Mouse (Mus musculus): ENCODE results near the gene Fasl.
A peak's percentile ranks its signal among the peaks of the same experiment; 100 is the strongest.

Gene Fasl

DNA sequence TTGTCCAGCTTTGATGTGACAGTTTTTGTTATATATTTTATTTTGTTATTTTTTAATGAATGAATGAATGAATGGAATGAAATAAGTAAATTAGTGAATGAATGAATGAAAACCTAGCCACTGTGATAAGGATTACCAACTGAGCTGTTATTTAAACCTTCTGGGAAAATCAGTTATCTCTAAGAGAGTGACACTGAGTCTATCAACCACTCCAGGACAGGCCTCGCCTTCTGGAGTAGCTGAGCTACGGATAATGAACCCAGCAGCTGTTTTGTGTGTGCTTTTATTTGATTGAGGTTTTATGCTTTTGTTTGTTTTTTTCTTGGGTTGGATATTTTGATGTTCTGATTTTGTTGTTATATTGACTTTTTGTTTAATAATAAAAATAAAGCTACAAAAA, 17.0 kb downstream of the Fasl start:
- H3K4me3 ChIP-seq (replicated peaks; ENCODE audit: low read length) = no peak overlapping the region
- TF ChIP-seq POU5F1 (IDR thresholded peaks at IDR 0.05; ENCODE audit: borderline replicate concordance, low read length) = no peak
- no peak for TF ChIP-seq CTCF (conservative IDR thresholded peaks at IDR 0.05; ENCODE audit: low read length)
- TF ChIP-seq NANOG (IDR thresholded peaks at IDR 0.05; ENCODE audit: borderline replicate concordance, low read length) = no peak
- peaks cover 30% of the 10 kb centered on the region for H3K4me1 ChIP-seq (replicated peaks; ENCODE audit: low read depth, low read length)
- no peaks in the 10 kb centered on the region for H3K27me3 ChIP-seq (ENCODE audit: insufficient read depth, low read length)
- no peaks in the 10 kb centered on the region for H3K9me3 ChIP-seq (ENCODE audit: low read length)
- H3K36me3 ChIP-seq (ENCODE audit: insufficient read depth, low read length) = no peaks in the 10 kb centered on the region

DNA sequence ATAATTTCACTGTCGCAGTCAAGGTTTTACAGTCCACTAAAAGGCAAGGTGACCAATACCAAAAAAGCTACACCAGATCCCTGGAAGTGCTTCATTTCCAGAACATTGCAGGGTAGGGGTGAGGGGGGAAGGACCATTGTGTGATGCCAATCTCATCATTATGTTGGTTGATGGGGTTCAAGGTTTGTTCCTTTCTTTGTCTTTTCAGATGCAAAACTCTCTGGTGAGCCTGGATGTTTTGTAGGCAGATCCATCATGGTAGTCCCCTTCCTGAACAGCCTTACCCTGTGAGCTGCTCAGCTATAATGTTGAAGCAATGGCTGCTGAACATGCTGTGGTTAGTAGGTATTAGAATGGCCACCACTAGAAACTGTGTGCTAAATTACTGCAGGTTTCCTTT, 19.0 kb downstream of the Fasl start:
- TF ChIP-seq NANOG (IDR thresholded peaks at IDR 0.05; ENCODE audit: borderline replicate concordance, low read length) = peak; percentile 68; the same call in 1 of the 2 replicates
- no peak for TF ChIP-seq CTCF (conservative IDR thresholded peaks at IDR 0.05; ENCODE audit: low read length)
- H3K27me3 ChIP-seq (ENCODE audit: insufficient read depth, low read length) = no peaks in the 10 kb centered on the region

GRCm38 (mm10) chr1:161767101-161767524, 21.2 kb downstream of the Fasl start:
- TF ChIP-seq CTCF (conservative IDR thresholded peaks at IDR 0.05; ENCODE audit: low read length) (no peak), NANOG (IDR thresholded peaks at IDR 0.05; ENCODE audit: borderline replicate concordance, low read length) (no peak), POU5F1 (IDR thresholded peaks at IDR 0.05; ENCODE audit: borderline replicate concordance, low read length) (no peak)
- Histone ChIP-seq H3K4me3 (replicated peaks; ENCODE audit: low read length) (no peak overlapping the region), H3K9me3 (ENCODE audit: low read length) (no peaks in the 10 kb centered on the region), H3K4me1 (replicated peaks; ENCODE audit: low read depth, low read length) (peaks cover 36% of the 10 kb centered on the region), H3K36me3 (ENCODE audit: insufficient read depth, low read length) (no peaks in the 10 kb centered on the region), H3K27me3 (ENCODE audit: insufficient read depth, low read length) (no peaks in the 10 kb centered on the region)

More for the DNA sequence above, 19.0 kb downstream of the Fasl start:
- Histone ChIP-seq H3K4me1 (replicated peaks; ENCODE audit: low read depth, low read length) (peaks cover 36% of the 10 kb centered on the region), H3K4me3 (replicated peaks; ENCODE audit: low read length) (no peak overlapping the region), H3K36me3 (ENCODE audit: insufficient read depth, low read length) (no peaks in the 10 kb centered on the region), H3K9me3 (ENCODE audit: low read length) (no peaks in the 10 kb centered on the region)

- Histone ChIP-seq H3K4me1 (replicated peaks; ENCODE audit: low read depth, low read length) (peaks cover 36% of the 10 kb centered on the region), H3K9me3 (ENCODE audit: low read length) (no peaks in the 10 kb centered on the region), H3K27me3 (ENCODE audit: insufficient read depth, low read length) (no peaks in the 10 kb centered on the region), H3K4me3 (replicated peaks; ENCODE audit: low read length) (no peak overlapping the region), H3K36me3 (ENCODE audit: insufficient read depth, low read length) (no peaks in the 10 kb centered on the region)
- no peak for TF ChIP-seq CTCF (conservative IDR thresholded peaks at IDR 0.05; ENCODE audit: low read length)
- no peak for TF ChIP-seq NANOG (IDR thresholded peaks at IDR 0.05; ENCODE audit: borderline replicate concordance, low read length)
- no peak for TF ChIP-seq POU5F1 (IDR thresholded peaks at IDR 0.05; ENCODE audit: borderline replicate concordance, low read length)
These were observed 21.6 kb downstream of the Fasl start for GRCm38 (mm10) chr1:161766656-161767055.

GRCm38 (mm10) chr1:161765932-161766331, 22.4 kb downstream of the Fasl start:
- TF ChIP-seq CTCF (conservative IDR thresholded peaks at IDR 0.05; ENCODE audit: low read length) = no peak
- no peak for TF ChIP-seq POU5F1 (IDR thresholded peaks at IDR 0.05; ENCODE audit: borderline replicate concordance, low read length)
- no peak for TF ChIP-seq NANOG (IDR thresholded peaks at IDR 0.05; ENCODE audit: borderline replicate concordance, low read length)
- peaks cover 35% of the 10 kb centered on the region for H3K4me1 ChIP-seq (replicated peaks; ENCODE audit: low read depth, low read length)
- H3K27me3 ChIP-seq (ENCODE audit: insufficient read depth, low read length) = no peaks in the 10 kb centered on the region
- no peak overlapping the region for H3K4me3 ChIP-seq (replicated peaks; ENCODE audit: low read length)
- no peaks in the 10 kb centered on the region for H3K36me3 ChIP-seq (ENCODE audit: insufficient read depth, low read length)
- no peaks in the 10 kb centered on the region for H3K9me3 ChIP-seq (ENCODE audit: low read length)

DNA sequence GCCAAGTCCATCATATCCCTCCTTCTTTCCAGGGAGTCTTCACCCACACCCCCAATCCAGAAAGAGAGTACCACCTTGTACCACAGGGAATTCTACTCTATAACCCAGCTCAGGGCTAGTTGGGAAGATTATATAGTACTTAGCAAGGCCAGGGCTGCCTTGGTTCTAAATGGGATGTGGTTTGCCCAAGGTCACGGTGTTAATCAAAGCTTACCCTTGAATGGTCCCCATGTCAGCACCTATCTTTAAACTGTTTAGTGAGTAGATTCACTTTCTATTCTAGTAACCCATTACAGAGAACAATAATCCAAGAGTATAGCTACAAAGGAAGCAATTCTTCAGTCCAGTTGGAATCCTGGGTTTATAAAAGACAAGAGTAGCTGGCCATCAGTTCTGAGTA, 23.3 kb downstream of the Fasl start:
- Histone ChIP-seq H3K36me3 (ENCODE audit: insufficient read depth, low read length) (no peaks in the 10 kb centered on the region), H3K27me3 (ENCODE audit: insufficient read depth, low read length) (no peaks in the 10 kb centered on the region), H3K4me3 (replicated peaks; ENCODE audit: low read length) (no peak overlapping the region), H3K9me3 (ENCODE audit: low read length) (no peaks in the 10 kb centered on the region), H3K4me1 (replicated peaks; ENCODE audit: low read depth, low read length) (peaks cover 27% of the 10 kb centered on the region)
- no peak for TF ChIP-seq POU5F1 (IDR thresholded peaks at IDR 0.05; ENCODE audit: borderline replicate concordance, low read length)
- TF ChIP-seq NANOG (IDR thresholded peaks at IDR 0.05; ENCODE audit: borderline replicate concordance, low read length) = no peak
- no peak for TF ChIP-seq CTCF (conservative IDR thresholded peaks at IDR 0.05; ENCODE audit: low read length)

DNA sequence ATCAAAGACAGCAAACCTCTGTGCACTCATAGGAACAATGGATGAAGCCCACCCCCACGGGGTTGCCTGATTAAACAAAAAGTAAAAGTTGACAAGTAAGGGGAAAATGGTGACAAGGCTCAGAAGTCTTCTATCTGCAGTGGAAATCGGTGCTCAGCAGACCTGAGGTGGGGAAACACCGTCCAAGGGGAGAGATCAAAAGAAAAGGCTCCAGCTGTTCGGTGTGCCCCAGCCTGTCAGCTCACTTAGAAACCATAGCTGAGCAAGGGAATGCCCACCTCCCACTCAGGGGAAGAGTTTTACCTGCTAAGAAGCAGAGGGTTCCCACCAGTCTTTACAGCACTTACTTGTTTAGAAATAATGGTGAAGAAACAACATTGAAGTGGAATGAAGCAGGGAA, 26.7 kb downstream of the Fasl start:
- no peak overlapping the region for H3K4me3 ChIP-seq (replicated peaks; ENCODE audit: low read length)
- peaks cover 9% of the 10 kb centered on the region for H3K4me1 ChIP-seq (replicated peaks; ENCODE audit: low read depth, low read length)
- TF ChIP-seq NANOG (IDR thresholded peaks at IDR 0.05; ENCODE audit: borderline replicate concordance, low read length) (no peak), CTCF (conservative IDR thresholded peaks at IDR 0.05; ENCODE audit: low read length) (no peak), POU5F1 (IDR thresholded peaks at IDR 0.05; ENCODE audit: borderline replicate concordance, low read length) (no peak)
- no peaks in the 10 kb centered on the region for H3K9me3 ChIP-seq (ENCODE audit: low read length)
- no peaks in the 10 kb centered on the region for H3K27me3 ChIP-seq (ENCODE audit: insufficient read depth, low read length)
- no peaks in the 10 kb centered on the region for H3K36me3 ChIP-seq (ENCODE audit: insufficient read depth, low read length)

DNA sequence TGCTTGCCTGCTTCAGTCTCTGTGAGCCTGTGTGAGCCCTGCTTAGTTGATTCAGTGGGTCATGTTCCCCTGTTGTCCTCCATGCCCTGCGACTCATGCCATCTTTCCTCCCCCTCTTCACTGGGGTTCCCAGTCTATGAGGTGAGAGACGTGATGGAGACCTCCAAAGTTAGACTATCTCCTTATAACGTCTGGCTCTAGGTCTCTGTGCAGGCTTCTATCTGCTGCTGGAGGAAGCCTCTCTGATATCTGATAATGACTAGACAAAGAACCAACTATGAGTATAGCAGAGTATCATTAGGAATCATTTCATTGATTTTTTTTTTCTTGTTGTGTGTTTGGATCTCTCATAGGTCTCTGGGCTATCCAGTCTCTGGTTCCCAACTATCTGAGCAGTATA, 31.7 kb downstream of the Fasl start:
- H3K4me1 ChIP-seq (replicated peaks; ENCODE audit: low read depth, low read length) = no peaks in the 10 kb centered on the region
- no peaks in the 10 kb centered on the region for H3K36me3 ChIP-seq (ENCODE audit: insufficient read depth, low read length)
- H3K9me3 ChIP-seq (ENCODE audit: low read length) = no peaks in the 10 kb centered on the region
- no peak overlapping the region for H3K4me3 ChIP-seq (replicated peaks; ENCODE audit: low read length)
- H3K27me3 ChIP-seq (ENCODE audit: insufficient read depth, low read length) = peaks cover 5% of the 10 kb centered on the region; the same call in 1 of the 2 replicates
- TF ChIP-seq CTCF (conservative IDR thresholded peaks at IDR 0.05; ENCODE audit: low read length) = no peak
- no peak for TF ChIP-seq POU5F1 (IDR thresholded peaks at IDR 0.05; ENCODE audit: borderline replicate concordance, low read length)
- no peak for TF ChIP-seq NANOG (IDR thresholded peaks at IDR 0.05; ENCODE audit: borderline replicate concordance, low read length)

- TF ChIP-seq CTCF (conservative IDR thresholded peaks at IDR 0.05; ENCODE audit: low read length) = no peak
- TF ChIP-seq NANOG (IDR thresholded peaks at IDR 0.05; ENCODE audit: borderline replicate concordance, low read length) = no peak
- no peak for TF ChIP-seq POU5F1 (IDR thresholded peaks at IDR 0.05; ENCODE audit: borderline replicate concordance, low read length)
These were observed 37.0 kb downstream of the Fasl start for GRCm38 (mm10) chr1:161751311-161751710.

More at GRCm38 (mm10) chr1:161751311-161751710, 37.0 kb downstream of the Fasl start:
- Histone ChIP-seq H3K4me1 (replicated peaks; ENCODE audit: low read depth, low read length) (peaks cover 23% of the 10 kb centered on the region), H3K4me3 (replicated peaks; ENCODE audit: low read length) (no peak overlapping the region), H3K36me3 (ENCODE audit: insufficient read depth, low read length) (no peaks in the 10 kb centered on the region), H3K27me3 (ENCODE audit: insufficient read depth, low read length) (peaks cover 25% of the 10 kb centered on the region), H3K9me3 (ENCODE audit: low read length) (no peaks in the 10 kb centered on the region)
